Mouse (Mus musculus) hindbrain, postnatal 0 days (tissue): ENCODE results near the gene Lbx1. TPM values are rescaled to one million over a fixed set of nuclear protein-coding genes. Genes with fewer than 3 reads are reported as not detected.

Experiments
- ATAC-seq: fragments of 200-750 bp; cut with Nextera tagmentation; 2 replicates; pipeline ENCODE4 v1.8.0; 2017; ENCODE audit warnings: mild to moderate bottlenecking, moderate TSS enrichment, moderate library complexity
- DNase-seq: peaks from one replicate; pipeline ENCODE4 v3.0.0-alpha.2; 2015; ENCODE audit warnings: low spot score
- H3K27ac ChIP-seq: fragments of 300-500 bp; sonication (generic); 2 replicates; pipeline ENCODE4 v1.5.1; 2014; ENCODE audit warnings: mild to moderate bottlenecking
- H3K27me3 ChIP-seq: fragments of 300-500 bp; sonication (generic); 2 replicates; pipeline ENCODE4 v1.6.1; 2014; ENCODE audit warnings: low read length, mixed read lengths; ENCODE audit not compliant: insufficient read depth
- H3K36me3 ChIP-seq: fragments of 300-500 bp; sonication (generic); 2 replicates; pipeline ENCODE4 v1.6.1; 2014; ENCODE audit warnings: low read length, mixed read lengths; ENCODE audit not compliant: insufficient read depth
- H3K4me1 ChIP-seq: fragments of 300-500 bp; sonication (generic); 2 replicates; pipeline ENCODE4 v1.6.1; 2014; ENCODE audit warnings: antibody characterized with exemption, low read length, mixed read lengths; ENCODE audit not compliant: insufficient read depth
- H3K4me2 ChIP-seq: fragments of 300-500 bp; sonication (generic); 2 replicates; pipeline ENCODE4 v1.6.1; 2014; ENCODE audit warnings: low read depth, mild to moderate bottlenecking, low read length, moderate library complexity, mixed read lengths
- H3K4me3 ChIP-seq: fragments of 300-500 bp; sonication (generic); 2 replicates; pipeline ENCODE4 v1.5.1; 2014; ENCODE audit warnings: low read length
- H3K9ac ChIP-seq: fragments of 300-500 bp; sonication (generic); replicated peaks from 2 replicates; pipeline ENCODE4 v1.6.1; 2014; ENCODE audit warnings: mild to moderate bottlenecking, low read length, moderate library complexity, mixed read lengths
- H3K9me3 ChIP-seq: fragments of 300-500 bp; sonication (generic); 2 replicates; pipeline ENCODE4 v1.6.1; 2016; ENCODE audit warnings: low read length, mixed read lengths
- CTCF ChIP-seq: IDR thresholded peaks from 2 replicates; pipeline ENCODE4 v1.5.1; 2016; ENCODE audit warnings: antibody characterized with exemption, control low read depth, low read depth
- WGBS: fragments of 180-500 bp; shearing (Covaris S2); extraction: QIAGEN DNeasy Blood & Tissue Kit; methylation state at CpG from one replicate; pipeline ENCODE4 v1.1.7; 2014; 5-methylcytosine and 5-hydroxymethylcytosine counted together
- polyA plus RNA-seq: library from polyadenylated mRNA; unstranded; fragments of >200 nt; fragmentation: Nextera tagmentation; extraction: Ambion mirVana; gene quantifications from 2 replicates; pipeline ENCODE4 v1.2.1, GENCODE M21; 2015
- total RNA-seq: library from RNA; depleted of rRNA; stranded (reverse); fragments of >200 nt; gene quantifications from 2 replicates; pipeline ENCODE4 v1.2.3, GENCODE M21; 2014; rRNA removed

The Lbx1 gene
- total RNA-seq = 27.0 and 32.2 TPM in 2 replicates
- 9.2 and 9.6 TPM in 2 replicates for polyA plus RNA-seq

- Histone ChIP-seq H3K9me3 (no peaks in the 10 kb centered on the region), H3K4me1 (no peaks in the 10 kb centered on the region), H3K9ac (peak within 1 kb of the TSS; percentile 49), H3K27ac (peak within 1 kb of the TSS; percentile 71), H3K4me3 (peak within 1 kb of the TSS; percentile 39), H3K36me3 (no peaks in the 10 kb centered on the region), H3K27me3 (peaks cover 70% of the 10 kb centered on the region), H3K4me2 (peak within 1 kb of the TSS; percentile 49)
- no peak for DNase-seq
- under 1% methylated on average over 30 of the region's 30 CpGs for WGBS
- ATAC-seq = peak; percentile 70
- TF ChIP-seq CTCF = no peak
Measured at GRCm38 (mm10) chr19:45235766-45236362, at the start of gene Lbx1. Gene Lbx1 (minus strand): TSS chr19:45235812.

- Histone ChIP-seq H3K4me2 (no peak overlapping the region), H3K9me3 (no peaks in the 10 kb centered on the region), H3K9ac (no peak overlapping the region), H3K27ac (no peak overlapping the region), H3K4me3 (no peak overlapping the region), H3K36me3 (no peaks in the 10 kb centered on the region), H3K27me3 (no peaks in the 10 kb centered on the region), H3K4me1 (no peaks in the 10 kb centered on the region)
- DNase-seq = peak; percentile 76
- TF ChIP-seq CTCF = peak; percentile 81
- no peak for ATAC-seq
- WGBS = 11% methylated on average over 10 of the region's 10 CpGs
Measured at GRCm38 (mm10) chr19:45283302-45283701, 47.7 kb upstream of the Lbx1 start.

GRCm38 (mm10) chr19:45276196-45276595 is 40.6 kb upstream of the Lbx1 start:
- Histone ChIP-seq H3K9me3 (no peaks in the 10 kb centered on the region), H3K4me1 (no peaks in the 10 kb centered on the region), H3K27ac (no peak overlapping the region), H3K4me2 (no peak overlapping the region), H3K36me3 (no peaks in the 10 kb centered on the region), H3K4me3 (no peak overlapping the region), H3K9ac (no peak overlapping the region), H3K27me3 (0 out of 2 replicates have a peak, but pooled peaks cover 3% of the 10 kb centered on the region)
- 73% methylated on average over 4 of the region's 4 CpGs for WGBS
- DNase-seq = no peak
- no peak for TF ChIP-seq CTCF
- no peak for ATAC-seq

GRCm38 (mm10) chr19:45271986-45272385 is 36.4 kb upstream of the Lbx1 start:
- no peak for TF ChIP-seq CTCF
- 40% methylated on average over 10 of the region's 10 CpGs for WGBS
- no peak overlapping the region for H3K9ac ChIP-seq
- no peaks in the 10 kb centered on the region for H3K9me3 ChIP-seq
- ATAC-seq (no peak), DNase-seq (no peak)
- no peaks in the 10 kb centered on the region for H3K36me3 ChIP-seq
- H3K4me1 ChIP-seq = no peaks in the 10 kb centered on the region; the same call in 1 of the 2 replicates
- H3K27me3 ChIP-seq = peaks cover 3% of the 10 kb centered on the region; the same call in 1 of the 2 replicates
- H3K27ac ChIP-seq = no peak overlapping the region
- no peak overlapping the region for H3K4me3 ChIP-seq
- no peak overlapping the region for H3K4me2 ChIP-seq

- TF ChIP-seq CTCF = no peak
- H3K9me3 ChIP-seq = no peaks in the 10 kb centered on the region
- H3K4me2 ChIP-seq = no peak overlapping the region
- no peaks in the 10 kb centered on the region for H3K4me1 ChIP-seq
- ATAC-seq = no peak
- H3K36me3 ChIP-seq = no peaks in the 10 kb centered on the region
- no peak overlapping the region for H3K9ac ChIP-seq
- DNase-seq = no peak
- WGBS = 67% methylated on average over 10 of the region's 10 CpGs
- no peak overlapping the region for H3K4me3 ChIP-seq
- no peak overlapping the region for H3K27ac ChIP-seq
- no peaks in the 10 kb centered on the region; the same call in 1 of the 2 replicates for H3K27me3 ChIP-seq
Measured at GRCm38 (mm10) chr19:45262995-45263394, 27.4 kb upstream of the Lbx1 start.

GRCm38 (mm10) chr19:45257414-45258326 is 22.1 kb upstream of the Lbx1 start:
- no peaks in the 10 kb centered on the region for H3K36me3 ChIP-seq
- H3K4me1 ChIP-seq = no peaks in the 10 kb centered on the region
- no peak overlapping the region for H3K4me2 ChIP-seq
- H3K27ac ChIP-seq = no peak overlapping the region
- H3K4me3 ChIP-seq = no peak overlapping the region
- DNase-seq (no peak), ATAC-seq (peak; percentile 51)
- H3K27me3 ChIP-seq = no peaks in the 10 kb centered on the region
- WGBS = 49% methylated on average over 15 of the region's 15 CpGs
- no peak overlapping the region for H3K9ac ChIP-seq
- no peaks in the 10 kb centered on the region for H3K9me3 ChIP-seq
- TF ChIP-seq CTCF = no peak
